Mouse (Mus musculus) CD4-positive, CD25-positive, alpha-beta regulatory T cell, adult 9 weeks (primary cell): Measurements from ENCODE around the gene Fer. TPM values are rescaled to one million over a fixed set of nuclear protein-coding genes. Genes with fewer than 3 reads are reported as not detected.

Experiments used
- polyA plus RNA-seq: library from polyadenylated mRNA; unstranded; fragments of 100-300 nt; shearing (Covaris generic); gene quantifications from one replicate; pipeline ENCODE4 v1.2.1, GENCODE M21; 2017

Gene Fer
- 0.29 TPM for polyA plus RNA-seq

DNA sequence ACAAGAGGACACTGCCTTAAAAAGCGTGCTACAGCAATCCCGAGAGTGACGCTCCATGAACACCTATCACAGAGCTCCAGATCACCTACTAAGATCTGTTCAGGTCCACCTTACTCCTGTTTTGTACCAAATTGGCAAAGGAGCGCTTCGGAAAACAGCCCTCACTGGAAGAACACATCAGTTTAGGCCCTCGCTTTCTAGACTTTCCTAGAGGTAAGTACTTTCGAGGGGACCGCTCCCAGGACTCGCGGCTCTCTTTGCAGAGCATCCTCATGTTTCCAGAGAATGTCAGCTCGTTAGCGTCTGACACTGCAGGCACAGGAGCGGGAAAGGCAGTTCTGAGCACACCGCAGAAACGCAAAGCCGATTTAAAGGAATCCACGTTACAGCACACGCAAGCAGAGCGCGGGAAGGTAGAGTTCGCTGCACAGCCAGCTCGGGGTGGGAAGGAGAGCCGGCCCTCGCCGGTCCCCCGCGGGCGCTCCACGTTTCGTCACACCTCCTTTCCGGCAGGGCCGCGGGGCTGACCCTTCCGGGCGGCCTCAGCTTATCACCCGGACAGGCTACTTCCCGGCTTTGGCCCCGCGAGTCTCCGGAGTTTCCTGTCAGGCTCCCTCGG, at the start of gene Fer:
TSS of gene Fer (plus strand) at position 51 of the 619 bp plus-strand sequence.

DNA sequence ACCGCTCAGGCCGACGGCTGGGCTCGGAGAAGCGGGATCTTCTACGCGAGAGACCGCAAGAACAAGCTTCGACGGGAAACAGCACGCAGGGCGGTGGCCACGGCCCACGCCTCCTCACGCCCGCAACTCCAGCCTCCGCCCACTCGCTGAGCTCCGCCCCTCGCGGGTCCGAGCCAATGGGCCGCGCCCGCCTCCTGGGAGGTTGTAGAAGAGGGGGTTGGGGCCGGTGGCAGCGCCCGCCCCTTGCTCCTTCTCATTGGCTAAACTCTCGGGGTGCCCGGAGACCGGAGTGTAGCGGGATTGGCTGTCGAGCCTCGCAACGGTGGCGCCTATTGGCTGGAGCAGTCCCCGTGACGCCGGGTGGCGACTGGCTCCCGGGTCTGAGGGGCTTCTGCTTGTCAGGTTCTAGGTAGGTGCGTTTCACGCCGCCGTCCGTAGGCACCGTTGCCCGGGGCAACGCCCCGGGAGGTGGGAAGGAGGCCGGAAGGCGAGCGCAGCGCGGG, 836 bp downstream of the Fer start, which contains the start of gene A930002H24Rik:
TSS of gene A930002H24Rik (minus strand) at position 145 of the 503 bp plus-strand sequence.

Other genes with a start within 250 kb of the Fer start
- not detected for gene A930002H24Rik, start 729 bp downstream of the Fer start, polyA plus RNA-seq